Comparison of ENCODE assay signal across 9 mouse cellular contexts in genomic region chr17:24647493-24647892, GRCm38 (mm10). TPM values are rescaled to one million over a fixed set of nuclear protein-coding genes. Genes with fewer than 3 reads are reported as not detected.
A peak's percentile ranks its signal among the peaks of the same experiment; 100 is the strongest.
DNase-seq lines count a peak whose midpoint lies in the region; ATAC-seq and TF ChIP-seq lines count a peak whose summit lies in the region.
"Had no signal": no experiment of that assay in that cellular context is flagged by ENCODE, and none has a peak within 500 bp of the region (broad histone marks: within the 10 kb centered on the region; RNA-seq: fewer than 3 reads in every experiment).

No protein-coding gene starts in this region.

- H3K4me3 ChIP-seq in forebrain, embryonic 10.5 days: 0 out of 2 replicates have a peak overlapping the region, but pooled peaks have one; percentile 4
- no peak overlapping the region for H3K4me3 ChIP-seq in forebrain, postnatal 0 days (ENCODE audit: low read depth, low read length)
- peak overlapping the region; percentile 30 for H3K4me3 ChIP-seq in left cerebral cortex, adult 2 months
- 0 out of 2 replicates have a peak overlapping the region, but pooled peaks have one; percentile 11 for H3K4me3 ChIP-seq in hindbrain, embryonic 16.5 days (ENCODE audit: low read length)
- H3K4me3 ChIP-seq in neural tube, embryonic 15.5 days (replicated peaks): no peak overlapping the region
- H3K4me3 ChIP-seq in midbrain, embryonic 15.5 days: no peak overlapping the region

- peaks cover 50% of the 10 kb centered on the region for H3K27me3 ChIP-seq in forebrain, embryonic 10.5 days (ENCODE audit: poor library complexity, severe bottlenecking)
- no peaks in the 10 kb centered on the region for H3K27me3 ChIP-seq in forebrain, postnatal 0 days (ENCODE audit: insufficient read depth, low read length)
- H3K27me3 ChIP-seq in hindbrain, embryonic 16.5 days (replicated peaks; ENCODE audit: control insufficient read depth, insufficient read depth, low read length): no peaks in the 10 kb centered on the region
- peaks cover 13% of the 10 kb centered on the region for H3K27me3 ChIP-seq in neural tube, embryonic 15.5 days (replicated peaks)
- 0 out of 2 replicates have a peak, but pooled peaks cover 3% of the 10 kb centered on the region for H3K27me3 ChIP-seq in midbrain, embryonic 15.5 days (replicated peaks)

- no peak overlapping the region for H3K9ac ChIP-seq in forebrain, postnatal 0 days
- H3K9ac ChIP-seq in hindbrain, embryonic 16.5 days (ENCODE audit: low read depth, low read length): no peak overlapping the region; the same call in 1 of the 2 replicates
- 0 out of 2 replicates have a peak overlapping the region, but pooled peaks have one; percentile 12 for H3K9ac ChIP-seq in neural tube, embryonic 15.5 days (replicated peaks)
- H3K9ac ChIP-seq in midbrain, embryonic 15.5 days: no peak overlapping the region

- no peak for DNase-seq in forebrain, embryonic 10.5 days (ENCODE audit: extremely low spot score, low spot score)
- DNase-seq in forebrain, postnatal 0 days: no peak
- no peak for DNase-seq in left cerebral cortex, adult 2 months (ENCODE audit: extremely low spot score in 1 of 2, low spot score in 2 of 2)
- DNase-seq in left cerebral cortex, adult 18-20 months (ENCODE audit: low spot score in 2 of 2): no peak
- DNase-seq in gastrocnemius, postnatal 10 days: no peak
- DNase-seq: cerebellum, adult 9-10 months had no signal

- 87% methylated on average over 11 of the region's 11 CpGs for WGBS in forebrain, embryonic 10.5 days
- WGBS in forebrain, postnatal 0 days: 77% methylated on average over 11 of the region's 11 CpGs
- 76% methylated on average over 10 of the region's 11 CpGs for WGBS in hindbrain, embryonic 16.5 days
- WGBS in neural tube, embryonic 15.5 days: 81% methylated on average over 11 of the region's 11 CpGs
- WGBS in midbrain, embryonic 15.5 days: 75% methylated on average over 11 of the region's 11 CpGs

- peaks cover 53% of the 10 kb centered on the region for H3K4me1 ChIP-seq in forebrain, embryonic 10.5 days
- H3K4me1 ChIP-seq in forebrain, postnatal 0 days (ENCODE audit: insufficient read depth): peaks cover 4% of the 10 kb centered on the region; the same call in 1 of the 2 replicates
- peaks cover 13% of the 10 kb centered on the region for H3K4me1 ChIP-seq in hindbrain, embryonic 16.5 days (ENCODE audit: control insufficient read depth, insufficient read depth, low read depth, low read length)
- peaks cover 23% of the 10 kb centered on the region for H3K4me1 ChIP-seq in neural tube, embryonic 15.5 days
- H3K4me1 ChIP-seq in midbrain, embryonic 15.5 days: peaks cover 15% of the 10 kb centered on the region

- no peak overlapping the region for H3K4me2 ChIP-seq in forebrain, postnatal 0 days (ENCODE audit: low read depth)
- peak overlapping the region; percentile 9 for H3K4me2 ChIP-seq in hindbrain, embryonic 16.5 days (ENCODE audit: low read length)
- 0 out of 2 replicates have a peak overlapping the region, but pooled peaks have one; percentile 95 for H3K4me2 ChIP-seq in neural tube, embryonic 15.5 days
- H3K4me2 ChIP-seq in midbrain, embryonic 15.5 days: no peak overlapping the region

- no peak for TF ChIP-seq CTCF in forebrain, postnatal 0 days (IDR thresholded peaks at IDR 0.05; ENCODE audit: low read depth)
- no peak for TF ChIP-seq CTCF in left cerebral cortex, adult 2 months (IDR thresholded peaks at IDR 0.05)

- H3K9me3 ChIP-seq in forebrain, embryonic 10.5 days: no peaks in the 10 kb centered on the region
- H3K9me3 ChIP-seq in forebrain, postnatal 0 days (ENCODE audit: low read length): no peaks in the 10 kb centered on the region
- H3K9me3 ChIP-seq in hindbrain, embryonic 16.5 days (ENCODE audit: control insufficient read depth, low read length): no peaks in the 10 kb centered on the region
- no peaks in the 10 kb centered on the region for H3K9me3 ChIP-seq in neural tube, embryonic 15.5 days (replicated peaks)
- H3K9me3 ChIP-seq in midbrain, embryonic 15.5 days: no peaks in the 10 kb centered on the region

- no peak for ATAC-seq in forebrain, postnatal 0 days
- no peak for ATAC-seq in hindbrain, embryonic 16.5 days
- ATAC-seq in neural tube, embryonic 15.5 days (ENCODE audit: low FRiP score): no peak
- no peak for ATAC-seq in midbrain, embryonic 15.5 days (replicated peaks)

- H3K27ac ChIP-seq in forebrain, embryonic 10.5 days: peak overlapping the region; percentile 2
- H3K27ac ChIP-seq in forebrain, postnatal 0 days (ENCODE audit: low read depth, low read length): no peak overlapping the region
- peak overlapping the region; percentile 62 for H3K27ac ChIP-seq in left cerebral cortex, adult 2 months
- H3K27ac ChIP-seq in hindbrain, embryonic 16.5 days (ENCODE audit: low read depth, low read length): no peak overlapping the region; the same call in 1 of the 2 replicates
- H3K27ac ChIP-seq in neural tube, embryonic 15.5 days (replicated peaks): no peak overlapping the region
- no peak overlapping the region for H3K27ac ChIP-seq in midbrain, embryonic 15.5 days

- H3K36me3 ChIP-seq in forebrain, embryonic 10.5 days (replicated peaks): no peaks in the 10 kb centered on the region; the same call in 1 of the 2 replicates
- H3K36me3 ChIP-seq in forebrain, postnatal 0 days (ENCODE audit: insufficient read depth): no peaks in the 10 kb centered on the region
- no peaks in the 10 kb centered on the region for H3K36me3 ChIP-seq in hindbrain, embryonic 16.5 days (ENCODE audit: control insufficient read depth, insufficient read depth, low read length)
- no peaks in the 10 kb centered on the region for H3K36me3 ChIP-seq in neural tube, embryonic 15.5 days
- H3K36me3 ChIP-seq in midbrain, embryonic 15.5 days (replicated peaks): no peaks in the 10 kb centered on the region

- intact Hi-C loops in left cerebral cortex, adult 2 months (cut with DNase I): no loop called here

RNA-seq across cellular contexts. Expression of gene Slc9a3r2, which starts 2.6 kb away (rescaled TPM):
- 25.9 and 27.1 TPM in 2 replicates for polyA plus RNA-seq in forebrain, embryonic 10.5 days (2016; fragmentation: Nextera tagmentation; extraction: Ambion mirVana)
- 43.5 and 54.5 TPM in 2 replicates for total RNA-seq in forebrain, postnatal 0 days (2014; rRNA removed)
- 42.0 and 48.3 TPM in 2 replicates for polyA plus RNA-seq in forebrain, postnatal 0 days (2015; fragmentation: Nextera tagmentation; extraction: Ambion mirVana)
- 10 to 100 TPM; 50.2 to 51.0 TPM for total RNA-seq in left cerebral cortex, adult 2 months (2021)
- total RNA-seq in left cerebral cortex, adult 18-20 months (2021): 10 to 100 TPM; 47.3 to 52.7 TPM
- polyA plus RNA-seq in hindbrain, embryonic 16.5 days (2015; fragmentation: Nextera tagmentation; extraction: Ambion mirVana): 60.8 TPM in 2 replicates
- 60.2 and 65.7 TPM in 2 replicates for polyA plus RNA-seq in neural tube, embryonic 15.5 days (2015; fragmentation: Nextera tagmentation; extraction: Ambion mirVana)
- 45.3 and 52.6 TPM in 2 replicates for polyA plus RNA-seq in midbrain, embryonic 15.5 days (2015; fragmentation: Nextera tagmentation; extraction: Ambion mirVana)
- 10 to 100 TPM; 30.1 to 33.4 TPM for total RNA-seq in gastrocnemius, postnatal 10 days (2021)

RNA-seq across cellular contexts. Expression of gene Npw, which starts 10.8 kb away (rescaled TPM):
- not detected in 2 replicates for polyA plus RNA-seq in forebrain, embryonic 10.5 days (2016; fragmentation: Nextera tagmentation; extraction: Ambion mirVana)
- not detected in 2 replicates for total RNA-seq in forebrain, postnatal 0 days (2014; rRNA removed)
- polyA plus RNA-seq in forebrain, postnatal 0 days (2015; fragmentation: Nextera tagmentation; extraction: Ambion mirVana): 0.64 and 0.96 TPM in 2 replicates
- total RNA-seq in left cerebral cortex, adult 2 months (2021): 1 to 10 TPM in 1 of 2 experiments, under 1 TPM in 1; 0.58 to 1.4 TPM
- 1 to 10 TPM; 2.1 TPM for total RNA-seq in left cerebral cortex, adult 18-20 months (2021)
- 0.54 and 0.75 TPM in 2 replicates for polyA plus RNA-seq in hindbrain, embryonic 16.5 days (2015; fragmentation: Nextera tagmentation; extraction: Ambion mirVana)
- polyA plus RNA-seq in neural tube, embryonic 15.5 days (2015; fragmentation: Nextera tagmentation; extraction: Ambion mirVana): 0.42 and 0.51 TPM in 2 replicates
- polyA plus RNA-seq in midbrain, embryonic 15.5 days (2015; fragmentation: Nextera tagmentation; extraction: Ambion mirVana): 0.38 and 0.66 TPM in 2 replicates
- total RNA-seq in gastrocnemius, postnatal 10 days (2021): not detected

RNA-seq across cellular contexts. Expression of gene Nthl1, which starts 15.0 kb away (rescaled TPM):
- 26.9 and 29.5 TPM in 2 replicates for polyA plus RNA-seq in forebrain, embryonic 10.5 days (2016; fragmentation: Nextera tagmentation; extraction: Ambion mirVana)
- 10.1 and 10.2 TPM in 2 replicates for total RNA-seq in forebrain, postnatal 0 days (2014; rRNA removed)
- polyA plus RNA-seq in forebrain, postnatal 0 days (2015; fragmentation: Nextera tagmentation; extraction: Ambion mirVana): 8.6 and 9.8 TPM in 2 replicates
- 1 to 10 TPM; 5.5 to 5.7 TPM for total RNA-seq in left cerebral cortex, adult 2 months (2021)
- 1 to 10 TPM; 4.1 to 7.4 TPM for total RNA-seq in left cerebral cortex, adult 18-20 months (2021)
- 9.6 and 9.9 TPM in 2 replicates for polyA plus RNA-seq in hindbrain, embryonic 16.5 days (2015; fragmentation: Nextera tagmentation; extraction: Ambion mirVana)
- polyA plus RNA-seq in neural tube, embryonic 15.5 days (2015; fragmentation: Nextera tagmentation; extraction: Ambion mirVana): 8.3 and 10.0 TPM in 2 replicates
- 10.0 and 11.0 TPM in 2 replicates for polyA plus RNA-seq in midbrain, embryonic 15.5 days (2015; fragmentation: Nextera tagmentation; extraction: Ambion mirVana)
- total RNA-seq in gastrocnemius, postnatal 10 days (2021): 1 to 10 TPM; 4.3 TPM

RNA-seq across cellular contexts. Expression of gene Tsc2, which starts 15.1 kb away (rescaled TPM):
- 75.3 and 75.4 TPM in 2 replicates for polyA plus RNA-seq in forebrain, embryonic 10.5 days (2016; fragmentation: Nextera tagmentation; extraction: Ambion mirVana)
- 81.2 and 92.6 TPM in 2 replicates for total RNA-seq in forebrain, postnatal 0 days (2014; rRNA removed)
- polyA plus RNA-seq in forebrain, postnatal 0 days (2015; fragmentation: Nextera tagmentation; extraction: Ambion mirVana): 44.2 and 56.2 TPM in 2 replicates
- total RNA-seq in left cerebral cortex, adult 2 months (2021): 100 to 1,000 TPM; 140 to 159 TPM
- total RNA-seq in left cerebral cortex, adult 18-20 months (2021): 100 to 1,000 TPM; 136 to 153 TPM
- 65.8 and 80.9 TPM in 2 replicates for polyA plus RNA-seq in hindbrain, embryonic 16.5 days (2015; fragmentation: Nextera tagmentation; extraction: Ambion mirVana)
- polyA plus RNA-seq in neural tube, embryonic 15.5 days (2015; fragmentation: Nextera tagmentation; extraction: Ambion mirVana): 60.6 and 68.8 TPM in 2 replicates
- polyA plus RNA-seq in midbrain, embryonic 15.5 days (2015; fragmentation: Nextera tagmentation; extraction: Ambion mirVana): 83.8 and 89.6 TPM in 2 replicates
- total RNA-seq in gastrocnemius, postnatal 10 days (2021): 10 to 100 TPM; 51.7 to 61.1 TPM

RNA-seq across cellular contexts. Expression of gene Zfp598, which starts 22.0 kb away (rescaled TPM):
- polyA plus RNA-seq in forebrain, embryonic 10.5 days (2016; fragmentation: Nextera tagmentation; extraction: Ambion mirVana): 27.5 and 30.6 TPM in 2 replicates
- total RNA-seq in forebrain, postnatal 0 days (2014; rRNA removed): 31.2 and 41.5 TPM in 2 replicates
- 14.6 and 15.0 TPM in 2 replicates for polyA plus RNA-seq in forebrain, postnatal 0 days (2015; fragmentation: Nextera tagmentation; extraction: Ambion mirVana)
- 10 to 100 TPM; 41.6 to 49.0 TPM for total RNA-seq in left cerebral cortex, adult 2 months (2021)
- 10 to 100 TPM; 41.4 to 45.5 TPM for total RNA-seq in left cerebral cortex, adult 18-20 months (2021)
- 10.8 and 18.7 TPM in 2 replicates for polyA plus RNA-seq in hindbrain, embryonic 16.5 days (2015; fragmentation: Nextera tagmentation; extraction: Ambion mirVana)
- polyA plus RNA-seq in neural tube, embryonic 15.5 days (2015; fragmentation: Nextera tagmentation; extraction: Ambion mirVana): 19.2 and 20.5 TPM in 2 replicates
- polyA plus RNA-seq in midbrain, embryonic 15.5 days (2015; fragmentation: Nextera tagmentation; extraction: Ambion mirVana): 21.9 and 22.9 TPM in 2 replicates
- total RNA-seq in gastrocnemius, postnatal 10 days (2021): 10 to 100 TPM; 18.0 to 21.0 TPM

Comparison
In these comparisons a context has a peak if more than half of its experiments do, and no peak if none do; other contexts are left out.
1. H3K27ac ChIP-seq: peak in forebrain, embryonic 10.5 days (single experiment) and left cerebral cortex, adult 2 months (single experiment); none in forebrain, postnatal 0 days (single experiment), hindbrain, embryonic 16.5 days (single experiment), neural tube, embryonic 15.5 days (single experiment) and midbrain, embryonic 15.5 days (single experiment).
2. H3K4me3 ChIP-seq: peak in forebrain, embryonic 10.5 days (single experiment), left cerebral cortex, adult 2 months (single experiment) and hindbrain, embryonic 16.5 days (single experiment); none in forebrain, postnatal 0 days (single experiment), neural tube, embryonic 15.5 days (single experiment) and midbrain, embryonic 15.5 days (single experiment).
3. H3K4me2 ChIP-seq: peak in hindbrain, embryonic 16.5 days (single experiment) and neural tube, embryonic 15.5 days (single experiment); none in forebrain, postnatal 0 days (single experiment) and midbrain, embryonic 15.5 days (single experiment).